Mouse (Mus musculus) midbrain, embryonic 11.5 days (tissue): Measurements from ENCODE around the gene Esrrg. TPM values are rescaled to one million over a fixed set of nuclear protein-coding genes. Genes with fewer than 3 reads are reported as not detected.

Source experiments
- ATAC-seq: fragments of 200-750 bp; cut with Nextera tagmentation; 2 replicates; pipeline ENCODE4 v1.8.0; 2017; ENCODE audit warnings: moderate TSS enrichment, moderate library complexity; ENCODE audit not compliant: low FRiP score
- DNase-seq: peaks from one replicate; pipeline ENCODE4 v3.0.0; 2015; ENCODE audit warnings: low spot score; ENCODE audit errors: missing footprints
- H3K27ac ChIP-seq: fragments of 300-500 bp; sonication (generic); 2 replicates; pipeline ENCODE4 v1.5.1; 2014; ENCODE audit warnings: low read depth, low read length
- H3K27me3 ChIP-seq: fragments of 300-500 bp; sonication (generic); 2 replicates; pipeline ENCODE4 v1.6.1; 2014; ENCODE audit warnings: mild to moderate bottlenecking, low read length, moderate library complexity, mixed read lengths; ENCODE audit not compliant: control insufficient read depth, insufficient read depth
- H3K36me3 ChIP-seq: fragments of 300-500 bp; sonication (generic); 2 replicates; pipeline ENCODE4 v1.6.1; 2014; ENCODE audit warnings: mild to moderate bottlenecking, low read length, moderate library complexity, mixed read lengths; ENCODE audit not compliant: control insufficient read depth, insufficient read depth
- H3K4me1 ChIP-seq: fragments of 300-500 bp; sonication (generic); 2 replicates; pipeline ENCODE4 v1.6.1; 2014; ENCODE audit warnings: low read length; ENCODE audit not compliant: control insufficient read depth, insufficient read depth
- H3K4me2 ChIP-seq: fragments of 300-500 bp; sonication (generic); 2 replicates; pipeline ENCODE4 v1.6.1; 2014; ENCODE audit warnings: mild to moderate bottlenecking, moderate library complexity
- H3K4me3 ChIP-seq: fragments of 300-500 bp; sonication (generic); 2 replicates; pipeline ENCODE4 v1.5.1; 2014; ENCODE audit warnings: low read depth, low read length
- H3K9ac ChIP-seq: fragments of 300-500 bp; sonication (generic); 2 replicates; pipeline ENCODE4 v1.6.1; 2014; ENCODE audit warnings: low read length
- H3K9me3 ChIP-seq: fragments of 300-500 bp; sonication (generic); 2 replicates; pipeline ENCODE4 v1.6.1; 2016; ENCODE audit warnings: low read length; ENCODE audit not compliant: control insufficient read depth
- WGBS: fragments of 180-500 bp; shearing (Covaris S2); extraction: QIAGEN DNeasy Blood & Tissue Kit; methylation state at CpG from one replicate; pipeline ENCODE4 v1.1.7; 2014; 5-methylcytosine and 5-hydroxymethylcytosine counted together
- polyA plus RNA-seq: library from polyadenylated mRNA; unstranded; fragments of >200 nt; fragmentation: Nextera tagmentation; extraction: Ambion mirVana; gene quantifications from 2 replicates; pipeline ENCODE4 v1.2.1, GENCODE M21; 2014

Gene Esrrg
- polyA plus RNA-seq, 1 experiment from 2014 or later = 5.9 TPM

DNA sequence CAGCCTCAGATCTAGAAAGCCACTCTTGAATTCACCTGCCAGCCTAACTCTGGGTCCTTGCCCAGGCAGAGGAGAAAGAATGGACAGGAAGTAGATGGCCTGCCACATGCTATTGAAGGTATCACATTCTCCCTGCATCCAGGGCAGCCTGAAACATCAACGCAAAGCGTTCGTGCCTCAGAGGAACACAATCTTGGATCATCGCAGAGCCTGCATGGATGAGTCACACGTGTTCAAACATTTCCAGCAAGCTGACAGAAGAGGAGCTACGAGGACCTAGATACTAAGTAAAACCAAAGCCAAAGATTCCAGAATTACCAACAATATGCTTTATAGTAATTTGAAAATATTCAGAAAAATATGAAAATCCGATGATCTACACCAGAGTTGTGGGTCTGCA lies 648.9 kb downstream of the Esrrg start:
- ATAC-seq (no peak), DNase-seq (peak; percentile 72)
- Histone ChIP-seq H3K4me3 (no peak overlapping the region), H3K9me3 (no peaks in the 10 kb centered on the region), H3K9ac (no peak overlapping the region), H3K4me2 (no peak overlapping the region), H3K36me3 (no peaks in the 10 kb centered on the region), H3K4me1 (peaks cover 10% of the 10 kb centered on the region), H3K27me3 (no peaks in the 10 kb centered on the region), H3K27ac (no peak overlapping the region)
- WGBS = 92% methylated on average over 7 of the region's 7 CpGs

DNA sequence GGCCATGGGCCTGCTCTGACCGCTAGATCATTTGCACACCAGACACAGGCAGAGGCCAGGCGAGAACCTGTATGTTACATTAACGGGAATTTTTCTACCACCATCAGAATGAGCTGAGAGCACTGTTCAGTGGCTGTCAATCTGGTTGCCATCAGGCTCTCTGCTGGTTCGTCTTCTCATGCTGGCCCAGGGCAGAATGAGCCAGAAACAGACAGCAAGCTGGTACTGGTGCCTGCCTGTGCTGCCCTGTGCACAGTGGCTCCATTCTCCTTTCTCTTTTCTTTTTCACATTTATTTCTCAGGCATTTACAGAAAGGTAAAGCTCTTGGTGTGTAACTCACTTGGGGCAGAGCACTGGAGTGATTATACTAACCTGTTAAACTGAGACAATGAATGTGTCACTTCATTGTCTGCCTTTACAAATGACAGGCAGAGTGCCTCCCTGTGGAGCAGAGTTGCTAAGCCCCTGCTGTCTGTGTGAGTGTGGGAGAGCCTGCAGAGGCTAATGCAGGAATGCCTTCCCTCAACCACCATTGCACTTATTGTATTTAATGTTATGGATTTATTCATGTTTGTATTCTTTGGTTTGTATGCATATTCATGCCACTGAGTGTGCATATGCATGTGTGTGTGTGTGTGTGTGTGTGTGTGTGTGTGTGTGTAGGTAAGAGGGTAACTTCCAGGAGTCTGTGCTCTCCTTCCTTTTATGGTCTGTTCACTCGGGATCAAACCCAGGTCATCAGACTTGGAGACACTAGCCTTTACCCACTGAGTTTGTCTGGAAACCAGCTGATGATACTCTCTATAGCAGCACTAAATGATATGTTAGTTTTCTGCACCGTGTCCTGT lies 651.9 kb downstream of the Esrrg start:
- H3K27ac ChIP-seq = no peak overlapping the region
- ATAC-seq (peak; percentile 74), DNase-seq (no peak)
- H3K4me1 ChIP-seq = peaks cover 10% of the 10 kb centered on the region
- no peaks in the 10 kb centered on the region for H3K9me3 ChIP-seq
- 68% methylated on average over 6 of the region's 6 CpGs for WGBS
- no peaks in the 10 kb centered on the region for H3K36me3 ChIP-seq
- H3K9ac ChIP-seq = no peak overlapping the region
- H3K27me3 ChIP-seq = no peaks in the 10 kb centered on the region
- H3K4me2 ChIP-seq = no peak overlapping the region
- H3K4me3 ChIP-seq = no peak overlapping the region

DNA sequence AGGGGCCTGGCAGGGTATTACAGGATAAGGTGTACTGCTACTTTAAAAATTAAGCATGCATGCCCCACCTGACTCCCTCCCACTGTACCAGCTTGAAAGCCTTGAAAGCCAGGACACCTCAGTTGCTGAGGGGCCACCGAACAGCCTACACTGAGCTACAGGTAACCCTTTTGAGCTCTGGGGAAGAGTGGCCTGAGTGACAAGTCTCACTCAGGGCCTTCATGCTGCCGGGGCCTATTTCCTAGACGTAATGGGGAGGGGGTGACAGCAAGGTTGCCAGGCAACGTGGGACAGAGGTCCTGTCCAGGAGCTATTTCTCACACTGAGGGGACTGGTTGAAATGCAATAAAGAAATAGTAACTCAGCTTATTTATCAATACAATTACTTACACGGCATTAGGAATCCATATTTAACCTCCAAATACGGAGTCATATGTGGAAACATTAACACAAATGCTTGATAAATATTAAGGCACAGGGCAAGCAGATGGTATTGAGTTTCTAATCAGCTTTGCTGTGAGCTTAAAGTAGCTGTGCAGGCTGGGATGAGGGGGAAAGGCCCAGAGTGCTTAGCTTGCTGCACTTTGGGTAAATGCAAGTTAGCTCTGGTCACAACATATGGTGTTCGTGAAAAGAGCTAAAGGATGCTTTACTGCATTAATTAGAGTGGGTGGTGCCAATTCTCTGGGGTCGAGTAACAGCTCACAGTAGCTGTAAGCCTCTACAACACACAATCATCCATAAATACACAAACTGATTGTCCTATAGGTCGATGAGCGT lies 653.5 kb downstream of the Esrrg start, which contains the start of gene Ush2a:
Gene Ush2a (plus strand): TSS at position 121 of the 780 bp plus-strand sequence.
- no peak within 1 kb of the TSS for H3K4me3 ChIP-seq
- 48% methylated on average over 10 of the region's 10 CpGs for whole genome bisulfite sequencing
- ATAC-seq (peak; percentile 69), DNase-seq (no peak)
- no peaks in the 10 kb centered on the region for H3K9me3 ChIP-seq
- H3K36me3 ChIP-seq = no peaks in the 10 kb centered on the region
- H3K4me2 ChIP-seq = no peak within 1 kb of the TSS
- H3K4me1 ChIP-seq = peaks cover 10% of the 10 kb centered on the region
- H3K9ac ChIP-seq = no peak within 1 kb of the TSS
- H3K27ac ChIP-seq = no peak within 1 kb of the TSS
- no peaks in the 10 kb centered on the region for H3K27me3 ChIP-seq
